Mouse (Mus musculus): ENCODE data around the gene Cnnm2.

Cnnm2 gene

DNA sequence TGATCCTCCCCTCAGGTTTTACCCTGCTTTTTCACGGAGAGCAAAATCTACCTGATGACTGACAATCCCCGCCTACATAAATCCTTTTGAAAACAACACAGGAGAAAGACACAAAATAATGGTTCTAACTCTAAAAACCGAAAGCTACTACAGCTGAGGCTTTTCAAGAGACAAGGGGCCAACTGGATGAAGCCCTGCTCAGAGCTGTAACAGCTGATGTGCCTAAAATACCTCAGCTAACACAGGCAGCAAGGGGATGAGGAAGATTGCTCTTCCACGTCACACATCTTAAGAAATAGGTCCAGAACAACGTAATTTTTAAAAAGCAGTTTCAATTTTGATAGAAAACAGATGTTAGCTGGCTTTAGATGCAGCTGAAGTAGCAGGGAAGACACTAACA is 165.6 kb downstream of the Cnnm2 start:
- peak; percentile 41 for DNase-seq (ENCODE audit: low spot score in 2 of 2)

DNA sequence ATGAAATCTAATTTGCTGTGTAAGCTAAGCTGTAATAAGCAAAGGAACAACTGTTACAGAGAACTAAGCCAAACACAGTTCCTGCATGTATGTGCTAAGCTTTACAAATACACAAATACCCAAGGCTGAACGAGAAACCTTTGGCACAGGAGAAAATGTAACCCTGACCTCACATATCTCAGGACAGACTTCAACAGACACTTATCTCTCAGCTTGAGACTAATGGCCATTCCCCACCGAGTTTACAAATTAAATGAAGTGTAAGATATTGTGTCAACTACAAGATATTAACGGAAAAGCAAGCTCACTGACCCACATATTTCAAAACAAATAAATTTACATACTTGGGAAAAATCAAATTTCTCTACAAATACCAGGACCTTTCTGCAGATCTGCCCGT is 166.7 kb downstream of the Cnnm2 start:
- DNase-seq (ENCODE audit: low spot score in 2 of 2), result no peak

DNA sequence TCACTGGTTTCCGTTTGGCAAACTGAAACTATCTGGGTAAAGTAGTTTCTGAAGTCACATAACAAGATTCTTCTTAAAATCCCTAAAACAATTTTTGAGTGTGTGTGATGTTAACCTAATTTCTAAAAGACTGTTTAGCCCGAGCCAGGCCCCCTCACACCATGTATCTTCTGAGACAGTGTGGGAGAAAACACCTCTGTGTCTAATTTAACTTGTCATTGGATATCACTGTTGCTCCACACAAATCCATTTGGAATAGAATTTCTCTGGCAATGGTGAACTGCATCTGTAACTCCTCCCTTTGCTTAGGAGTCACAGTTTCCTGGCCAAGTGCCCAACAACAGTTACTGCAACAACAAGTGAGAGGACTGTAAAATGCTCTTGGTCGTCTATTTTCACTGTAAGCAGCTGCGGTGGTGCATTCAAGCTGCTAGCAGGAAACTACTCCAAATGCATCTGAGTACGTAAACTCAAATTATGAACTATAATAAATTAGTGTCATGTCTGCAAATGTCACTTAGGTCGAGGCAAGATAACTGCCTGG is 167.7 kb downstream of the Cnnm2 start:
- DNase-seq (ENCODE audit: low spot score in 2 of 2), result peak; percentile 78 to 88
